Mouse (Mus musculus) gastrocnemius, adult 8-10 months (tissue): Measurements from ENCODE around the gene Rptor. TPM values are rescaled to one million over a fixed set of nuclear protein-coding genes. Genes with fewer than 3 reads are reported as not detected.
A peak's percentile ranks its signal among the peaks of the same experiment; 100 is the strongest.

ENCODE experiments used
- DNase-seq, 2 experiments: peaks; one replicate each; pipeline ENCODE4 v3.0.0; 2022; ENCODE audit warnings: low spot score in 2 of 2
- total RNA-seq, 4 experiments: library from RNA; stranded (reverse); gene quantifications; 2 replicates each; pipeline ENCODE4 v1.2.4; 2022

The Rptor gene
- total RNA-seq, 4 experiments from 2014 or later, result 25.2 to 28.5 (median 26.6) TPM

DNA sequence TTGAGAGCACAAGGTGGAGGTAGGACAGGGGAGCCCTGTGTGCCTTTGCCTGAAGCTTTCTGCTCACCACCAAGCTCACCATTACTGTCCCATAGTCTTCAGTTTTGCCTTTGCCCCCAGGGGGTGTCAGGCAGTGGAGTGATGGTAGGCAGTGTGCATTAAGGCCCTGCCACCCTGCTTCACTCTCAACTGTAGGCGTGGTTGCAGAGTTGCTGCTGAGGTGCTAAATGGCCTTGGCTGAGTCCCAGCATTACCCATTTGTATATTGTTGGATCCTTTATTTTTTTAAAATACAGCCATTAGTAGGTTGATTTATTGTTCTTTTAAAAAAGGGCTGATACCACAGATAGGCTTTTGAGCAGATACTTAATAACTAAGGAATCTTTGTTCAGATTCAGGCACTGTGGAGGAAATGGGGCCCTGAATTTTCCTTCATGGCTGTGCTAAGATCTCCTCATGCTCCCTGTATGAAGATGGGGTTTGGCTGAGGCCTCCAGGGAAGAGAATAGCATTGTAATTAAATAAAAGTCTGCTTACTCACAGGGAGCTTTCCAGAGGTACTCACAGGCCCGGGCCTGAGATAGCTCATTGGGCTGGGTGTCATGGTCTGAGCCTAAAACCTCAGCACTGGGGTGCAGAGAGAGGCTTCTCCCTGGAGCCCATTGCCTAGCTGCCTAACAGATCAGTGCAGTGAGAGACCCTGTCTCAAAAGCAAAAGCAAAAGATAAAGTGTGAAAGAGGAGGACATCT, 83.4 kb downstream of the Rptor start:
- DNase-seq, result no peak

DNA sequence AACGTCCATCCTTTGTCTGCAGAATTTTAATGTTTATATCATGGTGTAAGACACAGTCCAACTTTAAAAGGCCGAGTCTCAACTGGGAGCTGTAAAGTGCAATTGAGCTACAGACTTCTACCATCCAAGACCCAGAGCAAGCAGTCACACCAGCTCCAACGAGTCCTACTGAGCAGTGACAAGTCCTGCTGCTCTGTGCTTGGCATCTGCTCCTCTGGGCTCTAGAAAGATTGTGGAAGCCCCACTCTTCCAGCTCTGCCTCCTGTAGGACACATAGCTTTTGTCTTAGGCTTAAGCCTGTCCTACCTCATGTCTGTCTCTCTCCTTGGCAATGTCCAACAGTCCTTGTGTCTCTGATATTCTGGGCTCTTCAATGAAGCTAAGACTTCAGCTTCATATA, 84.6 kb downstream of the Rptor start:
- DNase-seq, result no peak

DNA sequence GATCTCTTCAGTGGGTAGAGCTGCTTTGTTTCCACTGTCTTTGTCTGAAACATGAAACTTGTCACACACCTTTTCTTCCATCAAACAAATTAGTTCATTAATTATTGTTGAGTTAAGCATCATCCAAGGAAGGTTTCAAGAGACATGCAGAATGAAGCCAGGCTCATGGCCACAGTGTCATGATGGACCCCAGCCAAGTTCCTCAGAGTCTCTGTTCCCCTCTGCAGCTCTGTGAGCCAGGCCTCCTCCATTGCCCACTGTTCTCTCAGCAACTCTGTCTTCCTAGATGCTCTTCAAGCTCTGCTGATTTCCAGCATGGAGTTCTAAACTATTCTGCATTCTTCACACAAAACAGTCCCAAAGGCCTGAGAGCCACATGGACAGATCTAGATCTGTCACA, 85.3 kb downstream of the Rptor start:
- no peak for DNase-seq

DNA sequence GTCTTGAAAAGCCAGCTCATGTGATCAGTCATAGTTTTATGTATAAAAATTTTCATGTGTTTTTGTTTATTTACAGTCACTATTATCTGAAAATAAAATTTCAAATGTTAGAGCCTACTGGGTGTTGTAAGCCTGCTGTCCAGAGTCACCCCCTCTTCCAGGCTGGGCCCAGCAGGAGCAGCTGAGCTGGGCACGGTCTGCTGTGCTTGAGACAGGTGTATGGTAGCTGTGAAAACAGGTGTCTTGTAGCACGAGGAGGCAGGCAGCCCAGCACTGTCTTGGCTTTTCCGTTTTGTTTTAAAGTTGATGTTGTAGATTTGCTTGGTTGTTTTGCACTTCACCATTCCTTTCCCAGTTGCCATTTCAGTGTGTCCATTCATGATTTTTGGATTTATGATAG, 87.2 kb downstream of the Rptor start:
- DNase-seq, result no peak

DNA sequence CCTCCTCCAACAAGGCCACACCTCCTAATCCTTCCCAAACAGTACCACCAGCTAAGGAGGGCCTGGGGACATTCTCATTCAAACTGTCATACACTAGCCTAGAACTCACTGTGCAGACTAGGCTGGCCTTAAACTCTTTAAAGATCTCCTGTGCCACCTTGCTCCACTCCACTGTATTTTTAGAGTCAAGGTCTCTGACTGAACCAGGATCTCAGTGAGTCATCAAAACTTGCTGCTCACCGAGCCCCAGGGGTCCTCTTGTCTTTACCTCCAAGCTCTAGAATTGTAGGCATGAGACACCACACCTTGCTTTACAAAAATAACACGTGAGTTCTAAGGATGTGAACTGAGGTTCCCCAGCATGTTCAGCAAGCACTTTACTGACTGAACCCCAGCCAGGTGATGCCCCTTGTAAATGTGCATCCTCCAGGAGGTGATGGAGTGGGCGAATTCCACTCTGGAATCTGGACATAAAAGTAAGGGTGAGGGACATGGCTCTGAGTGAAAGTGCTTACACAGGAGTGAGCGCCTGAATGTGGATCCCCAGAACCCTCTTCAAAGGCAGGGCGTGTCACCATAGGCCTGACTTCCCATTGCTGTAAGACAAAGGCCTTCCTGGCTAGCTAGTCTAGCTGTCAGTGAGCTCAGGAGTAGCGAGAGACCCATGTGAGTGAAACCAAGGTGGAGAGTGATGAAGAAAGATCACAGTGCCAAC, 89.6 kb downstream of the Rptor start:
- DNase-seq, result no peak

DNA sequence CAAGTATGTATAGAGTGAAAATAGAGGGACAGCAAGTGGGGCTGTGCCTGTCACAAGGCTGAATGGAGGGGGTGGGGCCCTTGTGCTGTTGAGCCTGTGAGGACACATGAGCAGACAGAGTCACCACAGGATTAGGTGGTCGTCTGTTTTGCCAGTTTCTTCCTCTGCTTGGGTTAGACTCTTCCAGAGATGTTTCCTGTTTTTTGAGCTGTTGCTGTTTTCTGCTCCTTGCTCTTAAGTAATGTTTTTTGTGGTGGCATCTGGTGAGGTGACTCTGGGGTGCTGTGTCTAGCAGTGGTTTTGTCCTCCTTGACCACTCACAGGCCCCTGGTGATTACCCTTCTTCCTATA, 90.2 kb downstream of the Rptor start:
- DNase-seq, result no peak

DNA sequence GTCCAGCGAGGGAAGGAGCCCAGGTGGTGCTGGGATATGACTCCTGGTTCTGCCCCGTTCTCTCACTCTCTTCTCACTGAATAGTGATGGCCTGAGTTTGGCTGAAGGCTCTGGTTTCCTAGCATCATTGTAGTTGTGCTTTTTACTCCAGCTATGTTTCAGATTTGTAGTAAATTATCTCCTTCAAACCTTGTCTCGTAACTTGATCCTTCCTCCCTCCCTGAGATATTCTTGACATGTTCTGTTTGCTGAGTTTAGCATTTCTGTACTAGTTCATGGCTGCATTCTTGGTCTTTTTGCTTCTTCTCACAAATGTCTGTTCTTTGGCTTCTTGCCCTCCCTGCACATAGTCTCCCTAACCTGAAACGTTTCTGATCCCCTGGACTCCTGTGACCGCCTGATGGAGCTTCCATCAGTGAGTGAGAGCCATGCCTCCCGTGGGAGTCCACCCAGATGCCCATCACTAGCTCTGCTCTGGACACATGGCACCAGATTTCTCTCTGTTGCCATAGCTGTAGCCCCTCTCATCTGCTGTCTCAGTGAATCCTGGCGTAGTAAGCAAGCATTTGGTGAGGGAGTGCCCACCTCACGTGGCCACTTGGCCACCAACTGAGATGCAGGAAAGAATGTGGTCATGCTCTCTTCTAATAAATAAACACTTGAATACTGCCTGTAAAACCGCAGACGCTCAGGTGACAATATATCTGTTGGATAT, 91.6 kb downstream of the Rptor start:
- no peak for DNase-seq

DNA sequence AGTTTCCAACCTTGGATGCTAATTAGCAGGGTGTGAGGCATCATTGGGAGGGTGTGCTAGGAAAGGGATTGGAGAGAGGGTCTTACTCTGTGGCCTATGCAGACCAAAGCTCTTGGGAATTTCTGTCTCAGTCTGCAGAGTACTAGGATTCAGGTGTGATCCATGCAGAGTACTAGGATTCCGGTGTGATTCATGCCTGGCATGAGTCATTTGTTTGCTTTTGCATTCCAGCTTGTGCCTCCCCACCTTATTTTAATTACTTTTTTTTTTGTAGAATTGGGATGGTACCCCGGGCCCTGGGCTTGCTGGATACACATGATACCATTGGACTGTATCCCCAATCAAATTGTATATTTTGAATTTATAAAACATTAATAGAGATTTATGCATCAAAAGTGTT, 93.7 kb downstream of the Rptor start:
- no peak for DNase-seq

DNA sequence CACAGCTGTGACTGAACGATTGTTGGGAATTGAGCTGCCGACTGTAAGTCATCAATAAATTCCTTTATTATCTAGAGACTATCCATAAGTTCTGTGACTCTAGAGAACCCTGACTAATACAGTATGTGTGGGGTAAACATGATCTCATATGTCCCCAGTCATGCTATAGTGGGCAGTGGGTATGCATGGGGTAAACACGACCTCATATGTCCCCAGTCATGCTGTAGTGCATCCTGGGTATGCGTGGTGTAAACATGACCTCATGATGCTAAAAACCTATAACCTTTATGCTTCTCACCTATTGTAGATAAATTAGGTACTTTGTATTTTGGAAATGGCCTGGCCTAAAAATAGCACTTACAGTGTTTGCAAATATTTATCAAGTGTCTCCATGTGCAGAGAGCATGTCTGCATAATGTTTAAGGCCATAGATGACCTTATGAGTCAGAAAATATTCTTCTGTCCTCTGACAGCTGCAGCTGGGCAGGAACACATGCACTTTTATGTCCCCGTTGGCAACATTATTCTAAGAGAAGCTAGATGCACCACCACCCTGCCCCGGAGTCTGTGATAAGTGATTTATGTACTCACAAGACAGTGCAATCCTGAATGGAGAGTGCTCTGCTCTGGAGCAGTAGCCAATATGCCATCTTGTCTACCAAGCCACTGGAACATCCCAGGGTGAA, 102.8 kb downstream of the Rptor start:
- DNase-seq, result no peak

DNA sequence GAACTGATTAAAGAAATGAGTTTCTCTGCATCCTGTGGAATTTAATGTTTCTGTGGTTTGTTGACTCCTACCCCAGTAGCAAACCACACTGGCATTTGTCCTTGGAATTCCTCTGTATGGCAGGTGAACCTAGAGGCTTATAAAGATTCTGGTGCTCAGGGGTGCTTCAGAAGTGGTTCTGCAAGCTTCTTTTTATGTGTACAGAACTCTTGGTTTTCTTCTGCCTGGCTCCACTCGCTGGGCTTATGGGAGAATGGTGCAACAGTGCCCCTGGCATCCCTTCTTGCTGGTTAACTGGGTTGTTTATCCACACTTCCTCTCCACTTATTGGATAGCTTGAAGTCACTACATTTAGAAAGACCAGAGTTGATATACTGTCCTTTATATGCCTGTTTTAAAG, 104.6 kb downstream of the Rptor start:
- DNase-seq, result no peak

DNA sequence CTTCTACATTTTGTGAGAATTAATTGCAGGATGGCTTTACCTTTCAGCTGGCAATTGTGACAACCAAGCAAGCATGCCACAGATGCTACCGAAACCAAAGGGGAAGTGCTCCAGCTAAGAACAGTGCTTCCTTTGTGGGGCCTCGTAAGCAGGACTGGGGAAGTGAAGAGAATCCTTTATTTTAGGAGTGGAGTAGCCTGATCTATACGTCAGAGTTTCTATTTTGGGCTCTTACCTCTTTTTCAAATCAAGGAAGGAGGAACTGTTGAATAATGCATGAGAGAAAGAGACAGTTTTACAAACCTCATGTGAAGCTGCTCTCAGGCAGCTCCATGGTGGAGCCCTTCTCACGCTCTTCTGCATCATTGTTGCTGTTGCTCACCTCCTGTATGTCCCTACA, 106.5 kb downstream of the Rptor start:
- DNase-seq, result no peak

DNA sequence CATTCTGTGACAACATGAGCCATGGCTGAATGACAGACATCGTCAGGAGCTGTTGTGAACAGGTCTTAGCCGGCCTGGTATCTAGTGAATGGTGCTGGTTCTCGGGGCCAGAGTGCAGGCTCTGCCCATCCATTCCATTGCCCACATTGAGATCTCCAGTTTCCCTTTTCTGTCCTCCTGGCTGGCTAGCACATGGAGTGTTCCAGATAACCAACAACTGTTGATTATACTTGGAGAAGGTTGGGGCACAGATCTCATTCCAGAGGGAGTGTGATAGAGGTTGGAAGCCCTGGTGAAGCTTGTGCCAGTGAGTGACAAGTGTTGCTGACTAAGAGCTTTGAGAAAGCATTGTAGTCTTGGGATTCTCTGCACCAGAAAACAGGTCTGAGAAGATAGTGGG, 107.6 kb downstream of the Rptor start:
- DNase-seq, result no peak

DNA sequence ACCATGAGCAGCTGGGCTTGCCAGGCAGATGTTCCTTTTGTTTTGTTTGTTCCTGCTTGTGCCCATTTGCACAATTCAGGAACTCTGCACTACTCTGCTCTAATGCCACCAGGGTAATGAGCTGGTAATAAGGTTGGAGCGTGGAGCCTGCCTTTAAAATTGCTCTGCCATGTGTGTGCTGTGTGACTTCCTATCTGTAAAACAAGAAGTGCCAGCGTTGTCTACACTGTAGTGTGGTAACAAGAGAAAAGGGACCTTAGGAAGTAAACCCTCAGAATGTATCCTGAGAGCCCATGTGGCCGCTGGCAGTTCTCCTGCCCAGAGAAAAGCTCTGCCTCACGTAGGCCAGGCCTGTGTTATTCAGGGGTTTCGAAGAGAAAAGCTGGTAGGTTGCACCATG, 108.1 kb downstream of the Rptor start:
- no peak for DNase-seq

DNA sequence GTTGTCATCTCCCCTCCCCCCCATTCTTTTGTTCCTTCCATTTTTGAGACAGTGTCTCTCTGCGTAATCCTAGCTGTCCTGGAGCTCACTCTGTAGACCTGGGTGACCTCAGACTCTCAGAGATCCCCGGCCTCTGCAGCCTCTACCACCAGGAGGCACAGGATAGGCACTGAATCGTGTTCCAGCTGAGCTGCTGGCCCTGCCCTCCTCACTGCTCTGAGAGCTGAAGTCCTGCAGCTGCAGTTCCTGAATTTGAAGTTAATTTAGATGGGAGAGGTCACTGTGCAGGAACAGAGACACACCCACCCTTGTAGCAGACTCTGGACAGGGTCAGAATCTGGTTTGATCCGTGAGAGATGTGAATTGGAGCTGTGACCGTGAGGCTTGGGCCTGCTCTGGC, 112.7 kb downstream of the Rptor start:
- DNase-seq, result no peak

DNA sequence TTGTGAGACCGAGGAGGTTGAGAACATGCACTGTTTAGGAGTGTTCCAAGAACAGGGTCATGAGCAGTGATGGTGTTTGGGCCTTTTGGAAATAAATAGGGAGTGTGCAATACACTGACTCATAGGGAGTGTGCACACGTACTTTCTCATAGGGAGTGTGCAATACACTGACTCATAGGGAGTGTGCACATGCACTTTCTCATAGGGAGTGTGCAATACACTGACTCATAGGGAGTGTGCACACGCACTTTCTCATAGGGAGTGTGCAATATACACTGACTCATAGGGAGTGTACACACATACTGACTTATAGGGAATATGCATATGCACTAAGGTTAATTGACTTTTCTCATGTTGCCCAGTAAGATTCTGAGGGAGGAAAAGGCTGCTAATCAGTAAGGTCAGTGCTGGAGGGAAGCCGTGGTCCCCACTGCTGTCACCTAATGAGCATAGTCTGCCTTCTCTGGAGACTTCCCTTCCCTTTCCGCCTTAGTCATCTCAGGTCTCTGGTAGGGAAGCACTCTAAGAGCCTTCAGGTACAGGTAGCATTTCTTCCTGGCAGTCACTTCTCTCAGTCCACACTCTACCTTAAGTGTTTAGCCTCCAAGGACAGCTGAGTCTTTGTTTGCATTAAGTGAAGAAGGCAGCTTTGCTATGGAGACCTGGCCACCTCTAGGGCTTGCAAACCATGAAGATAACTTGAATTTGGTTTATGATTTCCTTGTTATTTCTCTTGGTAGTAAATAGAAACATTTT, 113.3 kb downstream of the Rptor start:
- DNase-seq, result no peak

DNA sequence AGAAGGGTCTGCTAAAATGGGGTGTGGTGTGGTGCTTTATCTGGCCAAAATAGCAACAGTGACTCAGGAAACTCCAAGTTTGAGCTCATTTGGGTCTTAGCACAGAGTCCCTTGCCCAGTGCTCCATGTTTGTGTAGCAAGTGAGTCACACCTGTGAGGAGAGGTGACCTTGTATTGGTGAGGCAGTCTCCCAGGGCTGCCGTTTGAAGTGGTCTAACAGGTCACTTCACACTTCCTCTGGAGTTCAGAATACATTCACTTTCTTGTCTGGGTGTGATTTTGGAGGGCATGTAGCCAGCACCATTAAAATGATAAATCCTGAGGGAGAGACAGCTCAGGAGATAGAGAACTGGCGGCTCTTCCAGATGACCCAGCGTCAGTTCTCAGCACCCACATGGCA, 115.4 kb downstream of the Rptor start:
- no peak for DNase-seq

DNA sequence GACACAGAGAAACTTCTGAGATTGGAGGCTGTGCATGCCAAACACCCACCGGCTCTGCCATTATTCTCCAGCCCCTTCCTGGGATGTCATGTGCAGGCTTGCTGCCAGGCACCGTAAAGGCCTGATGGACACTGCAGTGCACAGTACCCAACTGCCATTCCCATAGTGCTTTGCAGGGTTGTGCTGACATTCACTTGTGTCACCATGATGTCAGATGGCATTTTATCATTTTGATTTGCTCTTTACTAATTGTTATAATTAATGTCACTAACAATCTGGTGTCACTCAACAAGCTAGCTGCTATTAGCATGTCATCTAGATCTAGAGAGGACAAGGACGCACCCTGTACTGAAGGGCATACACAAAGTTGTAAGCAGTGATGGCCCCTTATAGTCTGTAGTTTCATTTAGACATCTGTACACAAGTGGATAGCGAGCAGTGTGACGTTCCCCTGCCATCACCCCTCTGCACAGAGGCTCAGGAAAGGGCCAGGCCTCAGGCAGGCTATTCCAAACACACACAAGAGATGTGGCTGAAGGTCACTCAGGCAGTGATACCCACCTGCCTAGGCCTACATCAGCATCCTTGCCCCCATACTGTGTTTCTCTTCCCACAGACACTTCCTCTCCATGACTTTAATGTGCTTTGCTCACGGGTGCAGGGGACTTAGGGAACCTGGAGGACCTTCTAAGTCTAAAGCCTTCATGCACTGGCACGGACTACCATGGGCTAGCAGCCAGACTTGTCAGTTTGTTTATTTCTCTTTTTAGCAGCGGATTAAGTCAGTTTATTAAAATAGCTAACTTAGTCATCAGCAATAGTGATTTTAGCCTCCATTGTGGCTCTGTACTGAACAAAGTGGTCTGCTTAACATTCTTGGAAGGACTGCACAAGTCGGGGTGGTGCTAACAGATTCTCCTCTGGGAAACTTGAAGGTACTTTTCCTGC, 117.7 kb downstream of the Rptor start:
- DNase-seq, result peak; percentile 33 to 41

DNA sequence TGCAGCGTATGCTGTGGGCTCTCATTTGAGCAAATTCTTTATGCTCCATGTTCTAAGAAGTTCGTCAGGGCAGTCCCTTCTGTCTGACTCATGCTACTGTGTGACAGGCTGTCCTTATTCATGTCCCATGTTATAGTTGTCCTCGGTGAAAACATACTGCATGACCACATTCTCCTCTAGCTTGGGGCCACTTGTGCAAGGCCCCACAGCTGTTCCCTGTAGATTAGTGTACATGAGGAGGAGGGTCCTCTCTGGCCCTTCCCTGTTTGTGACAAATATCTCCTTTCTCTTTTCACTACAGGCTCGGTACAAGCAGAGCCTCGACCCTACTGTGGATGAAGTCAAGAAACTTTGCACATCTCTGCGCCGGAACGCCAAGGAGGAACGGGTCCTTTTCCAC, 122.0 kb downstream of the Rptor start:
- no peak for DNase-seq

DNA sequence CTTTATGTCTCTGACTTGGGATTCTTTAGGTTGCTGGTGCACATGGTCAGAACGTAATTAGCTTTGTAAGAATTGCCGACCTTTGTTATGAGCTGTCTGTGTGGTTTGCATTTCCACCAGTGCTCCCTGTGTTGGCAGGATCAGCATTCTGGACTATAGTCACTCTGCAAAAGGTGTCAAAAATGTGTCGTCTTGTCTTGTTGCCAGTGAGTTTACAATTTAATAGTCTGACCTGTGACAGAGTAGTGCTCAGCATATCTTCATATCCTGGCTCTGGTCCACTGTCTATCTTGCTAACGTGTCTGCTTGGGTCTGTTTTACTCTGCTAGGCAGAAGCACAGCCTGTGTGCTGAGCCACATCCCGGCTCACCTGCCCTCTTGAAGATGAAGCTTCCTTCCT, 128.7 kb downstream of the Rptor start:
- DNase-seq, result no peak

DNA sequence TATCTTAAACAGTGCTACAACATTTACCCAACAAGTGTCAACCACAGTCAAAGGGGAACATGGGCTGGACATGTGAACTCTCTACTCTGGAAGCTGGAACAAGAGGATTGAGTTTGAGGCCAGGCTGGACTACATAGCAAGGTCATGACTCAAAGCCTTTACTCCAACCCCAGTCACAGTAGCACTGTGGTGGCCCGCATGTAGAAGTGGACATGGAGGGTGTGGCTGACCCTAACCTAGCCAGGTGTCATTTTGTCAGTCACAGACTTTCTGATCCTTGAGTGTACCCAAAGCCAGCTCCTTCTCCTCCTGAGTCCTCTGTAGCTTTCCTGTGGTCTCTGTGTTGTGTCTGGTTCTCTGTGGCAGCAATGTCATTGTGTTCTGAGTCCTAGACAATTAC, 129.7 kb downstream of the Rptor start:
- DNase-seq, result no peak
